ENCODE assay signal across 17 mouse cellular contexts in the genomic region with DNA sequence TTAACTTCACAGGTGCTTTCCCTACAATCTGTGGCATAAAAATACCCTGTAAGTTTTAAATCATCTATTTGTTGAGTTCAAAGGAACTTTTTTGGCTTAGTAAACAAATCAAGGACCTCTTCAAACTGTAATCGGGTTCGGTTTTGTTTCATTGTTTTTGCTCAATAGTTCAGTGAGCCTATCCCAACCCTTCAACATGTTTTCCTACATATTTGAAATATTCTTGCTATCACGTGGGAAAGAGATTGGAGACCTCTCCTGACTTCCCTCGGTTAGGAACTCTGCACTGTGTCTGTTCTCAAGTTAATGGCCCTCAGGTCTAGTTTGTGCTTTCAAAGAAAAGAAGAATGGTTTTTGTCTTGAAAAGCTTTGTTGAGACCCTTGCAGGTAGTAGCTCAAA.
"Had no signal": no experiment of that assay in that cellular context is flagged by ENCODE, and none has a peak within 500 bp of the region (broad histone marks: within the 10 kb centered on the region; RNA-seq: fewer than 3 reads in every experiment).

No protein-coding gene starts in this region.

- H3K4me3 ChIP-seq: liver, embryonic 13.5 days; liver, embryonic 15.5 days; megakaryocyte, embryonic 14.5 days; midbrain, embryonic 13.5 days; midbrain, embryonic 15.5 days; neural tube, embryonic 12.5 days; stomach, embryonic 15.5 days had no signal

- H3K36me3 ChIP-seq: liver, embryonic 13.5 days; liver, embryonic 15.5 days; midbrain, embryonic 13.5 days; midbrain, embryonic 15.5 days; neural tube, embryonic 12.5 days; stomach, embryonic 15.5 days had no signal

- DNase-seq: liver, embryonic 13.5 days; liver, postnatal 0 days; lung, embryonic 14.5 days; right cerebral cortex, postnatal 14 days; thymus, adult 2 months; thymus, postnatal 25 days; thymus, postnatal 4 days had no signal

- H3K9me3 ChIP-seq: liver, embryonic 13.5 days; liver, embryonic 15.5 days; midbrain, embryonic 13.5 days; midbrain, embryonic 15.5 days; neural tube, embryonic 12.5 days; stomach, embryonic 15.5 days had no signal

- ATAC-seq: liver, postnatal 0 days; midbrain, embryonic 13.5 days; midbrain, embryonic 15.5 days had no signal

- H3K27ac ChIP-seq: liver, embryonic 13.5 days; liver, embryonic 15.5 days; macrophage; midbrain, embryonic 13.5 days; midbrain, embryonic 15.5 days; neural tube, embryonic 12.5 days; stomach, embryonic 15.5 days; stomach, postnatal 0 days had no signal

- H3K4me2 ChIP-seq: liver, embryonic 11.5 days; liver, embryonic 13.5 days; liver, embryonic 15.5 days; lung, embryonic 14.5 days; midbrain, embryonic 11.5 days; midbrain, embryonic 13.5 days; midbrain, embryonic 15.5 days; neural tube, embryonic 12.5 days; stomach, embryonic 15.5 days had no signal

- H3K9ac ChIP-seq: liver, embryonic 13.5 days; liver, embryonic 15.5 days; liver, postnatal 0 days; lung, embryonic 14.5 days; midbrain, embryonic 13.5 days; midbrain, embryonic 15.5 days; neural tube, embryonic 12.5 days; stomach, embryonic 15.5 days had no signal

- H3K27me3 ChIP-seq: liver, embryonic 13.5 days; liver, embryonic 15.5 days; megakaryocyte, embryonic 14.5 days; midbrain, embryonic 13.5 days; midbrain, embryonic 15.5 days; neural tube, embryonic 12.5 days; stomach, embryonic 15.5 days had no signal

- H3K4me1 ChIP-seq: liver, embryonic 13.5 days; liver, embryonic 15.5 days; megakaryocyte, embryonic 14.5 days; midbrain, embryonic 13.5 days; stomach, embryonic 15.5 days had no signal
